Mouse (Mus musculus) cerebellum, postnatal 10 days (tissue): ENCODE data around the gene Atp2b2.

ENCODE experiments used
- DNase-seq, 2 experiments: peaks; one replicate each; pipeline ENCODE4 v3.0.0; 2021; ENCODE audit warnings: mixed read lengths in 2 of 2

Gene Atp2b2

DNA sequence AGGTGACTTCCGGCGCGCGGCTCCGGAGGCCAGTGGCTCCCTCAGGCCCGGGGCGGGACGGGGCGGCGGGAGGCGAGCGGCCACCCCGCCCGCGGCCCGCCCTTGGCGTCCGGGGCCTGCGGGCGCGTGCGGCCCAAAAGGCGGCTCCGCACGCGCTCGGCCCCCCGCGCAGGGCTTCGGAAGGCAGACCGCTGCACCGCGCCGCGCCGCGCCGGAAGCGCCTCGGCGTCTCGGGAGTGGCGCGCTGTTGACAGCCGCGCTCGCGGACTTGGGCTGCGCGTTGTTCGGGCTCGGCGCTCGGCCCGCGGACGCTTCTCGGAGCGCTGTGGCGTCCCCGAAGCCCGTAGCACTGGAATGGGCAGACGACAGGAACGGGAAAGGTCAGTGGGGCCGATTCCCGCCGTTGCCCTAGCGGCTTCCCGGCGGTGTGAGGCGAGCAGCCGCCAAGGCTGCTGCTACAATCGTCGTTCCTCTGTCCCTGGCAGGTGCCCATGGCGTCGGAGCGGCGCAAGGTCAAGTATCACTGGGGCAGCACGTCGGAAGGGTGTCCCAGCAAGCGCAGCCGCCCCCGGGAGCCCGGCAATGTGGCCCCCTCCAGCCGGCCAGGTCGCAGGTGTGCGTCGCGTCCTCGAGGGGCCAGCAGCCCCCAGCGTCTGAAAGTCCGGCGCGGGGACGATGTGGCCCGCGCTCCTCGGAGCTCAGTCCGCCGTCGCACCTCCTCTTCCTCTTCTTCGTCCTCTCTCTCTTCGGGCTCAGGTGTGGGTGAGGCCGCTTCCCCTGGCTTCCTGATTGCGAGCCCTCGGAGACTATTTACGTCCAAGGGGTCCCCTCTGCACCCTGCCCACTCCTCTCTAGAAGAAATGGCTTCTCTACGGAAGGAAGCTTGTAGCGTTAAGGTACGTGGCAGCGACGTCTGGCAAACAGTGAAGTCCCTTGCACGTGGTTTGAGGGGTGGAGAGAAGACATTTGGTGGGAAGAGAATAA is 344.9 kb downstream of the Atp2b2 start:
- DNase-seq, result peak; percentile 52 to 62

DNA sequence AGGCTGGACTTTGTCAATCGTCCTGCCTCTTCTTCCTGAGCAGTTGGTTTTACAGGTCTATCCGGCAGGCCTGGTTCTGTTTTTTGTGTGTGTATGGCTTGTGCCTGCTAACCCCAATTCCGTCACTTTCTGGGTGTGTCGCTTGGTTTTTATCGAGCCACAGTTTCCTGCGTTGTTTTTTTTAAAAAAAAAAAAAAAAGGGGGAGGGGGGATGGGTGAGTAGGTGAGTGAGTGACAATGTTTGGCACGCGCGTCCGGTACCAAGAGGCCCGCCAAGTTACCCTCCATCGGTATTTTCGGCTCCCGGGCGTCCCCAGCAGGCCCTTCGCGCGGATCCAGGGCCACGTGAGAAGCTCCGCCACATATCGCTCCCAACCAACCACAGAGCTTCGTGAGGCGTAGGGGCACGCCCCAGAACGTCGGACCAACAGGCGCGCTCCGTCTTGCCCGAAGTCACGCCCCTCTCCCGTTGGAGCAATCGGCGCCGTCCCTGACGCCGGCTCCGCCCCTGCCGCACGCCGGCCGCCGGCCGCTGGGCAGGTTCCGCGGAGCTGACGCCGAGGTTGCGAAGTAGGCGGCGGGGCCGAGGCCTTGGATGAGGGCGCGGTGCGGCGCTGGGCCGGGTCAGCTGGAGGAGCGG is 345.7 kb downstream of the Atp2b2 start, which contains the start of gene Tatdn2:
Gene Tatdn2 (plus strand): TSS at position 469 of the 640 bp plus-strand sequence.
- DNase-seq, result peak; percentile 95 to 97

DNA sequence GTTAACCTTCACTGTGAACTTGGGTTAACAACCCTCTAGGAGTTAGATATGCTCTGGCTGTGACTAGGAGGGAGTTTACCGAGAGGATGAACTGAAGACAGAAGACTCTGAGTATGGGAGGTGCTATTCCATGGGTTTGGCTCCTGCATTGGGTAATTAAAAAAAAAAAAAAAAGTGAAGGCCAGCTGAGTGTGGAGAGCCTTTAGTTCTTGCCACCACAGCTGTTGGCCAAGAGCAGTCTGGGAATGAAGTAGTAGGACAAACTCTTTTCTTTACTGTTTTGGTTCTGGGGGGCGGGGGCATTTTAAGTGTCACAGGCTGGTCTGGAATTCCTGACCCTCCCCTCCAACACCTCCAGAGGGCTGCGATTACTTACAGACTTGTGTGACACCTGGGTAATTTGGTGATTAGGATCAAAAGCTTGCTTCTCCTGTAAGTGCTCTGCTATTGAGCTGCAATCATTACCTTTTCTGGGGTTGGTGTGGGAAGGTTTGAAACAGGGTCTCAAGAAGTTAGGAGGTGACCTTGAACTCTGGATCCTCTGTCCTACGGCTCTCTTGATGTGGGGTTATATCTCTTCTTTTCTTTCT is 346.6 kb downstream of the Atp2b2 start:
- DNase-seq, result no peak

DNA sequence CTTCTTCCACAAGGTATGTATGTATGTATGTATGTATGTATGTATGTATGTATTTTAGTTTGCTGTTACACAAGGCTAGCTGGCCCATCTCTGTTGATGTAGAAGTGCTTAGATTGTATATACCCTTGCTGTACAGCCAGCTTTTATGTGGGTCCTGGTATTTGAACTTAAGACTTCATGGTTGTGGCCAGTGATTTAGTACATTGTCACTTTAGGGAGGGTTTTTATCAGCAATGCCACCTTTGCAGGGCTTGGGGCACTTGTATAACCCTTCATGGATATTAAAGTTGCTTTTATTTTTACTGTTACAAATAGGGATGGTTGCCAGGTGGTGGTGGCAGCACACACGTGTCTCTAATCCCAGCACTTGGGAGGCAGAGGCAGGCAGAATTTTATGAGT is 347.2 kb downstream of the Atp2b2 start:
- DNase-seq, result no peak
